Mouse (Mus musculus) forebrain, postnatal 0 days (tissue): ENCODE results near the gene Cygb. TPM values are rescaled to one million over a fixed set of nuclear protein-coding genes. Genes with fewer than 3 reads are reported as not detected.

Source experiments
- ATAC-seq: fragments of 200-750 bp; cut with Nextera tagmentation; 2 replicates; pipeline ENCODE4 v1.8.0; 2017; ENCODE audit warnings: mild to moderate bottlenecking, moderate library complexity
- DNase-seq: peaks from one replicate; pipeline ENCODE4 v3.0.0-alpha.2; 2015
- H3K27ac ChIP-seq: fragments of 300-500 bp; sonication (generic); 2 replicates; pipeline ENCODE4 v1.5.1; 2014; ENCODE audit warnings: low read depth, mild to moderate bottlenecking, antibody characterized with exemption, low read length, moderate library complexity, mixed read lengths
- H3K27me3 ChIP-seq: fragments of 300-500 bp; sonication (generic); 2 replicates; pipeline ENCODE4 v1.6.1; 2014; ENCODE audit warnings: mild to moderate bottlenecking, low read length, mixed read lengths; ENCODE audit not compliant: insufficient read depth
- H3K36me3 ChIP-seq: fragments of 300-500 bp; sonication (generic); 2 replicates; pipeline ENCODE4 v1.6.1; 2014; ENCODE audit warnings: mild to moderate bottlenecking, moderate library complexity; ENCODE audit not compliant: insufficient read depth
- H3K4me1 ChIP-seq: fragments of 300-500 bp; sonication (generic); 2 replicates; pipeline ENCODE4 v1.6.1; 2014; ENCODE audit warnings: antibody characterized with exemption; ENCODE audit not compliant: insufficient read depth
- H3K4me2 ChIP-seq: fragments of 300-500 bp; sonication (generic); 2 replicates; pipeline ENCODE4 v1.6.1; 2014; ENCODE audit warnings: low read depth, mild to moderate bottlenecking, moderate library complexity
- H3K4me3 ChIP-seq: fragments of 300-500 bp; sonication (generic); 2 replicates; pipeline ENCODE4 v1.5.1; 2014; ENCODE audit warnings: low read depth, low read length, mixed read lengths
- H3K9ac ChIP-seq: fragments of 300-500 bp; sonication (generic); 2 replicates; pipeline ENCODE4 v1.6.1; 2014; ENCODE audit warnings: mild to moderate bottlenecking
- H3K9me3 ChIP-seq: fragments of 300-500 bp; sonication (generic); 2 replicates; pipeline ENCODE4 v1.6.1; 2016; ENCODE audit warnings: low read length
- CTCF ChIP-seq: sonication (generic); IDR thresholded peaks from 2 replicates; pipeline ENCODE4 v1.5.1; 2016; ENCODE audit warnings: antibody characterized with exemption, control low read depth, low read depth
- WGBS: fragments of 180-500 bp; shearing (Covaris S2); extraction: QIAGEN DNeasy Blood & Tissue Kit; methylation state at CpG from one replicate; pipeline ENCODE4 v1.1.7; 2014; 5-methylcytosine and 5-hydroxymethylcytosine counted together
- polyA plus RNA-seq: library from polyadenylated mRNA; unstranded; fragments of >200 nt; fragmentation: Nextera tagmentation; extraction: Ambion mirVana; gene quantifications from 2 replicates; pipeline ENCODE4 v1.2.1, GENCODE M21; 2015
- total RNA-seq: library from RNA; depleted of rRNA; stranded (reverse); fragments of >200 nt; gene quantifications from 2 replicates; pipeline ENCODE4 v1.2.3, GENCODE M21; 2014

The Cygb gene
- total and polyA plus RNA-seq, 2 experiments from 2014 or later = 20.7 to 27.6 TPM

GRCm38 (mm10) chr11:116693899-116694249, 39.8 kb upstream of the Cygb start:
- H3K27me3 ChIP-seq = peaks cover 15% of the 10 kb centered on the region; the same call in 1 of the 2 replicates
- DNase-seq = no peak
- no peak overlapping the region for H3K27ac ChIP-seq
- H3K4me3 ChIP-seq = peak overlapping the region; percentile 23
- no peak for ATAC-seq
- H3K9me3 ChIP-seq = no peaks in the 10 kb centered on the region
- H3K9ac ChIP-seq = 0 out of 2 replicates have a peak overlapping the region, but pooled peaks have one; percentile 18
- peak overlapping the region; percentile 50 for H3K4me2 ChIP-seq
- no peaks in the 10 kb centered on the region for H3K36me3 ChIP-seq
- no peak for TF ChIP-seq CTCF
- H3K4me1 ChIP-seq = peaks cover 5% of the 10 kb centered on the region; the same call in 1 of the 2 replicates
- WGBS = 41% methylated on average over 4 of the region's 4 CpGs

GRCm38 (mm10) chr11:116690701-116691575, 36.8 kb upstream of the Cygb start:
- Histone ChIP-seq H3K27ac (no peak overlapping the region), H3K4me3 (no peak overlapping the region), H3K9me3 (no peaks in the 10 kb centered on the region), H3K4me1 (peaks cover 5% of the 10 kb centered on the region; the same call in 1 of the 2 replicates), H3K9ac (no peak overlapping the region), H3K4me2 (no peak overlapping the region), H3K27me3 (peaks cover 15% of the 10 kb centered on the region; the same call in 1 of the 2 replicates), H3K36me3 (no peaks in the 10 kb centered on the region)
- TF ChIP-seq CTCF = no peak
- ATAC-seq = no peak
- DNase-seq = no peak
- 42% methylated on average over 18 of the region's 18 CpGs for WGBS

- TF ChIP-seq CTCF = no peak
- Histone ChIP-seq H3K27me3 (peaks cover 8% of the 10 kb centered on the region; the same call in 1 of the 2 replicates), H3K9me3 (no peaks in the 10 kb centered on the region), H3K4me1 (peaks cover 5% of the 10 kb centered on the region; the same call in 1 of the 2 replicates), H3K4me3 (no peak overlapping the region), H3K9ac (no peak overlapping the region), H3K4me2 (no peak overlapping the region), H3K36me3 (no peaks in the 10 kb centered on the region), H3K27ac (no peak overlapping the region)
- no peak for ATAC-seq
- 94% methylated on average over 10 of the region's 10 CpGs for WGBS
- no peak for DNase-seq
These were observed 35.5 kb upstream of the Cygb start for GRCm38 (mm10) chr11:116689622-116690021.

- DNase-seq (no peak), ATAC-seq (no peak)
- Histone ChIP-seq H3K36me3 (peaks cover 5% of the 10 kb centered on the region; the same call in 1 of the 2 replicates), H3K4me2 (no peak overlapping the region), H3K9ac (no peak overlapping the region), H3K27me3 (no peaks in the 10 kb centered on the region), H3K4me1 (no peaks in the 10 kb centered on the region), H3K4me3 (no peak overlapping the region), H3K9me3 (no peaks in the 10 kb centered on the region), H3K27ac (no peak overlapping the region)
- TF ChIP-seq CTCF = no peak
- WGBS = 75% methylated on average over 8 of the region's 8 CpGs
These were observed 33.8 kb upstream of the Cygb start for GRCm38 (mm10) chr11:116687897-116688296.

GRCm38 (mm10) chr11:116685729-116686128, 31.6 kb upstream of the Cygb start:
- ATAC-seq = no peak
- Histone ChIP-seq H3K4me3 (no peak overlapping the region), H3K4me2 (no peak overlapping the region), H3K9ac (no peak overlapping the region), H3K36me3 (peaks cover 12% of the 10 kb centered on the region), H3K27ac (no peak overlapping the region), H3K9me3 (no peaks in the 10 kb centered on the region), H3K4me1 (no peaks in the 10 kb centered on the region), H3K27me3 (no peaks in the 10 kb centered on the region)
- 86% methylated on average over 9 of the region's 9 CpGs for WGBS
- DNase-seq = no peak
- no peak for TF ChIP-seq CTCF

- no peaks in the 10 kb centered on the region for H3K4me1 ChIP-seq
- H3K36me3 ChIP-seq = peaks cover 17% of the 10 kb centered on the region
- no peak overlapping the region for H3K4me3 ChIP-seq
- ATAC-seq (no peak), DNase-seq (no peak)
- no peak overlapping the region for H3K9ac ChIP-seq
- TF ChIP-seq CTCF = no peak
- no peaks in the 10 kb centered on the region for H3K9me3 ChIP-seq
- H3K27ac ChIP-seq = no peak overlapping the region
- H3K27me3 ChIP-seq = no peaks in the 10 kb centered on the region
- 89% methylated on average over 4 of the region's 4 CpGs for WGBS
- no peak overlapping the region for H3K4me2 ChIP-seq
These were observed 29.7 kb upstream of the Cygb start for GRCm38 (mm10) chr11:116683777-116684176.

GRCm38 (mm10) chr11:116682501-116683144, 28.5 kb upstream of the Cygb start:
- peaks cover 17% of the 10 kb centered on the region for H3K36me3 ChIP-seq
- ATAC-seq (no peak), DNase-seq (no peak)
- H3K9me3 ChIP-seq = no peaks in the 10 kb centered on the region
- no peaks in the 10 kb centered on the region for H3K27me3 ChIP-seq
- no peak overlapping the region for H3K4me3 ChIP-seq
- H3K4me2 ChIP-seq = no peak overlapping the region
- H3K9ac ChIP-seq = no peak overlapping the region
- H3K27ac ChIP-seq = no peak overlapping the region
- no peak for TF ChIP-seq CTCF
- WGBS = 86% methylated on average over 14 of the region's 14 CpGs
- H3K4me1 ChIP-seq = no peaks in the 10 kb centered on the region
